Mouse (Mus musculus) embryonic facial prominence, embryonic 13.5 days (tissue): ENCODE data around the gene Pdia4. TPM values are rescaled to one million over a fixed set of nuclear protein-coding genes. Genes with fewer than 3 reads are reported as not detected.
"Not testable (repeated sequence)": the region's sequence is repeated elsewhere in the genome, so short reads cannot be mapped to it uniquely, and the experiment has no call there.

ENCODE experiments used
- ATAC-seq: fragments of 200-750 bp; cut with Nextera tagmentation; 2 replicates; pipeline ENCODE4 v1.8.0; 2017; ENCODE audit warnings: low read depth; ENCODE audit not compliant: insufficient number of reproducible peaks, insufficient read depth, low FRiP score, low TSS enrichment
- H3K27ac ChIP-seq: fragments of 300-500 bp; sonication (generic); 2 replicates; pipeline ENCODE4 v1.5.1; 2015; ENCODE audit warnings: moderate library complexity, mild to moderate bottlenecking, inconsistent platforms
- H3K27me3 ChIP-seq: fragments of 300-500 bp; sonication (generic); 2 replicates; pipeline ENCODE4 v1.6.1; 2015; ENCODE audit warnings: mild to moderate bottlenecking, inconsistent platforms
- H3K36me3 ChIP-seq: fragments of 300-500 bp; sonication (generic); 2 replicates; pipeline ENCODE4 v1.6.1; 2015; ENCODE audit warnings: mild to moderate bottlenecking, inconsistent platforms
- H3K4me1 ChIP-seq: fragments of 300-500 bp; sonication (generic); 2 replicates; pipeline ENCODE4 v1.6.1; 2015; ENCODE audit warnings: inconsistent platforms
- H3K4me2 ChIP-seq: fragments of 300-500 bp; sonication (generic); 2 replicates; pipeline ENCODE4 v1.6.1; 2015; ENCODE audit warnings: moderate library complexity, mild to moderate bottlenecking, inconsistent platforms
- H3K4me3 ChIP-seq: fragments of 300-500 bp; sonication (generic); 2 replicates; pipeline ENCODE4 v1.5.1; 2015; ENCODE audit warnings: mild to moderate bottlenecking, inconsistent platforms
- H3K9ac ChIP-seq: fragments of 300-500 bp; sonication (generic); 2 replicates; pipeline ENCODE4 v1.6.1; 2015; ENCODE audit warnings: mild to moderate bottlenecking, inconsistent platforms
- H3K9me3 ChIP-seq: fragments of 300-500 bp; sonication (generic); 2 replicates; pipeline ENCODE4 v1.6.1; 2016; ENCODE audit warnings: inconsistent platforms
- WGBS: fragments of 180-500 bp; shearing (Covaris S2); methylation state at CpG from one replicate; pipeline ENCODE4 v1.1.7; 2015; ENCODE audit warnings: mixed read lengths; 5-methylcytosine and 5-hydroxymethylcytosine counted together
- polyA plus RNA-seq: library from polyadenylated mRNA; unstranded; fragments of >200 nt; fragmentation: Nextera tagmentation; extraction: Ambion mirVana; gene quantifications from 2 replicates; pipeline ENCODE4 v1.2.1, GENCODE M21; 2015

Gene Pdia4
- polyA plus RNA-seq, result 274 and 286 TPM in 2 replicates

GRCm38 (mm10) chr6:47813257-47813878, at the start of gene Pdia4:
Gene Pdia4, minus strand, starts transcription at chr6:47813430.
- Histone ChIP-seq H3K36me3 (peaks cover 8% of the 10 kb centered on the region), H3K9me3 (no peaks in the 10 kb centered on the region), H3K4me3 (peak within 1 kb of the TSS; percentile 82), H3K27me3 (no peaks in the 10 kb centered on the region), H3K4me2 (peak within 1 kb of the TSS; percentile 86), H3K27ac (peak within 1 kb of the TSS; percentile 97), H3K4me1 (peaks cover 34% of the 10 kb centered on the region), H3K9ac (peak within 1 kb of the TSS; percentile 96)
- WGBS, result under 1% methylated on average over 44 of the region's 44 CpGs
- peak; percentile 100 for ATAC-seq

- not testable (repeated sequence) for H3K4me2 ChIP-seq, H3K27ac ChIP-seq, H3K4me1 ChIP-seq, H3K4me3 ChIP-seq, H3K27me3 ChIP-seq, H3K9ac ChIP-seq, ATAC-seq, H3K9me3 ChIP-seq
- WGBS, result 90% methylated on average over 3 of the region's 3 CpGs
- H3K36me3 ChIP-seq, result peaks cover 38% of the 10 kb centered on the region
Measured at GRCm38 (mm10) chr6:47857729-47858128, 44.5 kb upstream of the Pdia4 start.

GRCm38 (mm10) chr6:47857241-47857640, 44.0 kb upstream of the Pdia4 start:
- H3K4me2 ChIP-seq, result no peak overlapping the region
- H3K27me3 ChIP-seq, result no peaks in the 10 kb centered on the region
- H3K4me3 ChIP-seq, result no peak overlapping the region
- H3K9me3 ChIP-seq, result 0 out of 2 replicates have a peak, but pooled peaks cover 2% of the 10 kb centered on the region
- no peaks in the 10 kb centered on the region for H3K4me1 ChIP-seq
- ATAC-seq, result no peak
- H3K9ac ChIP-seq, result no peak overlapping the region
- 91% methylated on average over 6 of the region's 6 CpGs for WGBS
- H3K36me3 ChIP-seq, result peaks cover 33% of the 10 kb centered on the region
- no peak overlapping the region for H3K27ac ChIP-seq

GRCm38 (mm10) chr6:47845779-47846178, 32.5 kb upstream of the Pdia4 start:
- no peak overlapping the region for H3K4me2 ChIP-seq
- ATAC-seq, result no peak

GRCm38 (mm10) chr6:47842337-47842736, 29.1 kb upstream of the Pdia4 start:
- Histone ChIP-seq H3K27me3 (no peaks in the 10 kb centered on the region), H3K27ac (no peak overlapping the region), H3K4me3 (no peak overlapping the region), H3K4me1 (peaks cover 6% of the 10 kb centered on the region; the same call in 1 of the 2 replicates), H3K9me3 (no peaks in the 10 kb centered on the region), H3K36me3 (peaks cover 24% of the 10 kb centered on the region), H3K9ac (no peak overlapping the region), H3K4me2 (no peak overlapping the region)
- 87% methylated on average over 1 of the region's 1 CpGs for WGBS
- ATAC-seq, result no peak

More at GRCm38 (mm10) chr6:47845779-47846178, 32.5 kb upstream of the Pdia4 start:
- H3K4me1 ChIP-seq, result no peaks in the 10 kb centered on the region
- no peaks in the 10 kb centered on the region for H3K9me3 ChIP-seq
- no peak overlapping the region for H3K4me3 ChIP-seq
- H3K27ac ChIP-seq, result no peak overlapping the region
- H3K27me3 ChIP-seq, result no peaks in the 10 kb centered on the region
- no peak overlapping the region for H3K9ac ChIP-seq
- H3K36me3 ChIP-seq, result peaks cover 19% of the 10 kb centered on the region

GRCm38 (mm10) chr6:47841831-47842230, 28.6 kb upstream of the Pdia4 start:
- H3K36me3 ChIP-seq, result peaks cover 19% of the 10 kb centered on the region
- no peak for ATAC-seq
- H3K27ac ChIP-seq, result no peak overlapping the region
- H3K4me3 ChIP-seq, result no peak overlapping the region
- H3K27me3 ChIP-seq, result no peaks in the 10 kb centered on the region
- 91% methylated on average over 2 of the region's 2 CpGs for WGBS
- no peaks in the 10 kb centered on the region for H3K9me3 ChIP-seq
- no peak overlapping the region for H3K9ac ChIP-seq
- no peak overlapping the region for H3K4me2 ChIP-seq
- peaks cover 8% of the 10 kb centered on the region; the same call in 1 of the 2 replicates for H3K4me1 ChIP-seq

- Histone ChIP-seq H3K4me2 (no peak overlapping the region), H3K9me3 (no peaks in the 10 kb centered on the region), H3K27ac (no peak overlapping the region), H3K36me3 (peaks cover 18% of the 10 kb centered on the region), H3K9ac (no peak overlapping the region), H3K27me3 (no peaks in the 10 kb centered on the region), H3K4me3 (no peak overlapping the region), H3K4me1 (peaks cover 8% of the 10 kb centered on the region; the same call in 1 of the 2 replicates)
- ATAC-seq, result no peak
- 96% methylated on average over 1 of the region's 1 CpGs for WGBS
Measured at GRCm38 (mm10) chr6:47841077-47841476, 27.8 kb upstream of the Pdia4 start.

- H3K9me3 ChIP-seq, result no peaks in the 10 kb centered on the region
- peaks cover 8% of the 10 kb centered on the region; the same call in 1 of the 2 replicates for H3K4me1 ChIP-seq
- no peak overlapping the region for H3K9ac ChIP-seq
- no peak for ATAC-seq
- 90% methylated on average over 2 of the region's 2 CpGs for WGBS
- no peak overlapping the region for H3K27ac ChIP-seq
- H3K4me2 ChIP-seq, result no peak overlapping the region
- no peaks in the 10 kb centered on the region for H3K27me3 ChIP-seq
- no peak overlapping the region for H3K4me3 ChIP-seq
- H3K36me3 ChIP-seq, result peaks cover 15% of the 10 kb centered on the region
Measured at GRCm38 (mm10) chr6:47837630-47838029, 24.4 kb upstream of the Pdia4 start.

- Histone ChIP-seq H3K27ac (peak overlapping the region; percentile 95), H3K4me3 (peak overlapping the region; percentile 92), H3K4me1 (peaks cover 8% of the 10 kb centered on the region; the same call in 1 of the 2 replicates), H3K27me3 (no peaks in the 10 kb centered on the region), H3K4me2 (peak overlapping the region; percentile 72), H3K9ac (peak overlapping the region; percentile 98), H3K9me3 (no peaks in the 10 kb centered on the region), H3K36me3 (peaks cover 9% of the 10 kb centered on the region)
- WGBS, result under 1% methylated on average over 49 of the region's 49 CpGs
- ATAC-seq, result peak; percentile 49; the same call in 1 of the 2 replicates
Measured at GRCm38 (mm10) chr6:47835984-47836521, 22.8 kb upstream of the Pdia4 start.

- H3K9ac ChIP-seq, result peak within 1 kb of the TSS; percentile 98
- no peaks in the 10 kb centered on the region for H3K27me3 ChIP-seq
- H3K4me1 ChIP-seq, result peaks cover 12% of the 10 kb centered on the region
- no peaks in the 10 kb centered on the region for H3K9me3 ChIP-seq
- WGBS, result 0% methylated on average over 52 of the region's 52 CpGs
- peaks cover 5% of the 10 kb centered on the region for H3K36me3 ChIP-seq
- H3K27ac ChIP-seq, result peak within 1 kb of the TSS; percentile 95
- peak within 1 kb of the TSS; percentile 92 for H3K4me3 ChIP-seq
- H3K4me2 ChIP-seq, result peak within 1 kb of the TSS; percentile 72
- ATAC-seq, result peak; percentile 93
Measured at GRCm38 (mm10) chr6:47835482-47835983, 22.3 kb upstream of the Pdia4 start, which contains the start of gene Zfp398. Gene Zfp398, plus strand, starts transcription at chr6:47835661.

GRCm38 (mm10) chr6:47832220-47832619, 19.0 kb upstream of the Pdia4 start:
- Histone ChIP-seq H3K27ac (no peak overlapping the region), H3K27me3 (no peaks in the 10 kb centered on the region), H3K9ac (no peak overlapping the region), H3K4me1 (peaks cover 8% of the 10 kb centered on the region), H3K9me3 (no peaks in the 10 kb centered on the region), H3K36me3 (no peaks in the 10 kb centered on the region), H3K4me3 (no peak overlapping the region), H3K4me2 (no peak overlapping the region)
- ATAC-seq, result no peak
- 83% methylated on average over 1 of the region's 1 CpGs for WGBS
